Mouse (Mus musculus): ENCODE data around the gene Fam84a. TPM values are rescaled to one million over a fixed set of nuclear protein-coding genes. Genes with fewer than 3 reads are reported as not detected.
A peak's percentile ranks its signal among the peaks of the same experiment; 100 is the strongest.

The Fam84a gene
- total RNA-seq (2021) = 1 to 10 TPM; 3.3 to 3.9 TPM
- long read RNA-seq, experiment 1, full-length matches to known transcripts = 2 of 2 reads
- long read RNA-seq, experiment 1, partial matches to known transcripts = 0 of 2 reads
- long read RNA-seq, experiment 1, other reads (novel, unspliced or antisense) = 0 of 2 reads
- long read RNA-seq, experiment 2, full-length matches to known transcripts = 2 of 2 reads
- long read RNA-seq, experiment 2, partial matches to known transcripts = 0 of 2 reads
- long read RNA-seq, experiment 2, other reads (novel, unspliced or antisense) = 0 of 2 reads

DNA sequence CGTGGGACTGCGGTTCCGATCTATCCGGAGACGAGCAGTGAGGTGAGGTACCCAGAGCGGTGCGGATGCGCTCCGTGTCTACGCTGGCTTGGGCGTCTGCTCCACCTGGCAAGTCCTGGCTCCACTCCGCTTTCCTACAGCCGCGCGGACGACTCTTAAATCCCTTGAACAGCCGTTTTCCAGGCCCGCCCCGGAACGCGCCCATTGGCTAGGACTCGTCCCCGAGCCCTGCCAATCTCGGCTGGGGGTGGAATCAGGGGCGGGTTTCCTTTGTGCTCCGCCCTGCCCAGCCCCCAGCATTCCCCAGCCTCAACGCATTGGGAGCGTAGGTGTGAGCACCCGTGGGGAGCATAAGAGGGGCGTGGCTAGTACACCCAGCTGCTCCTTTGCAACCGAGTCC lies at the start of gene Fam84a:
Gene Fam84a (minus strand): TSS at position 134 of the 400 bp plus-strand sequence.
- DNase-seq = peak; percentile 94

DNA sequence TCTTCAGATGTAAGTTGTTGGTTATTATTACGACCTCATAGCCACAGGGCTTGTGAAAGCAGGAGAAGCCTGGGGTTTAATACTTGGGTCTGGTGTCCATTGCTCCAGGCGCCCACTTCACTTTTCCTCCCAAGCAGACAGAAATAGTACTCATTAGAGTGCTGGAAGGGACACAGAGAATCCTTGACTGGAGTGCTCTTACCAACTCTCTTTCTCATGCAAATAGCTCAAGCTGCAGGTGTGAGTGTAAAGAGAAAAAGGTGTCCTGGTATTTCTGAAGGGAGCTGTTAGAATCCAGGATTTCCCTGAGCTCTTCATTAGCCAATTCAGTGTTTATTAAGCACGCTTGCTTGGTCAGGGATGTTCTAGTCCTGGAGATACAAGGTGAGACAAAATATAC lies 43.6 kb upstream of the Fam84a start:
- DNase-seq = no peak

DNA sequence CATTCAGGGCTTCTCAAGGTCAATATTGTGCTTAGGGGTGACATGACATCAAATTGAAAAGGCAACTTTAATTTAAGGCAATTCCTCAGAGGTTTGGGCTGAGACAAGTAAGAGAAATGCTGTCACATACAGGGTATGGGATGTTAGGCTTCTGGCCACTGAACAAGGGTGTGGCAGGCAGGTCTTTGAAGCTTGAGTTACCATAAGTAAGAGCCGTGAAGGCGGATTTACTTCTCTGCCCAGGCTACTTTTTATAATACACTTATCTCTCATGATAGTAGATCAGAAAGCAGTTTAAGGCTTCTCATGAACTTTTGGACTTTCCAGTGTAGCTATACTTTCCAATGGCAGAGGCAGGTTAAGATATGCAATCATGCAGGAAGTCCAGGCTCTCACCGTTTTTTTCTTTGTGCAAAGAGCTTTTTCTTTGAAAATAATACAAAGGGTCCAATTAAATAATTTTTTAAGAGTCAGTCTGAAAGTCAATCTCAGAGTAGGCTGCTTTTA lies 34.9 kb upstream of the Fam84a start:
- no peak for DNase-seq

DNA sequence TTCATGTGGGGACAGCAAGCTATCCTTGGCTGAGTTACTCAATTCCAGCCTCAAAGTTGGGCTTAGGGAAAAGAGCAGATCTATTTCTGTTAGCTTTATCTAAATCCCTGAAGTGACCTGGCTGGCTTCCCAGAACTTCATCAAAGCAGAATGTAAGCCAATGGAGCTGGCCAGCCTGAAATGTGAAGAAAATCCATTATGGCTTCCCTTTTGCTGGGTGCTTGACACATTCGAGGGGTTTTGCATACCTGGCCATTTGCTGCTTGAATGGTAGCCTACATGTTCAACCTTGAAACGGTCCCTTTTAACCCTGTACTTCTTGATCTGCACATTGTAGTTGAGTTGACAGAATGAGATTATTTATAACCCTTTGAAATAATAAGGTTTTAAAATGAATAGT lies 13.9 kb upstream of the Fam84a start:
- DNase-seq = peak; percentile 79

DNA sequence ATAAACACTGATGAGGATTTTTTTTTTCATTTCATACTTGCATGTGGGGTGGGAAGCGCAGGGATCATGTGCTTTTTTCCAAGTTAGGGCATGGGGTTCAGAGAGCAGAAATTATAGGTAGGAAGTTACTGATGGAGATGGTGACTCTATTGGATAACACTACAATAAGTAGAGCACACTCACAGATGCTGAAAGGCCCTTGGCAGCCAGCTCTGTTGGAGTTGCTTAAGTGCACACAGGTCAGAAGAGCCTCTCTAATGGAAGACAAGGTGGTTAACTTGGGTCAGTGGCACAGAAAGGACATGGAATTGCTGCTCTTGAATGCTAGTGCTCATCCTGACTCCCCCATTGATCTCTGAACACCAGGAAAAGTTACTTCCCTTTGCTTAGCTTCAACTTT lies 13.1 kb upstream of the Fam84a start:
- no peak for DNase-seq

DNA sequence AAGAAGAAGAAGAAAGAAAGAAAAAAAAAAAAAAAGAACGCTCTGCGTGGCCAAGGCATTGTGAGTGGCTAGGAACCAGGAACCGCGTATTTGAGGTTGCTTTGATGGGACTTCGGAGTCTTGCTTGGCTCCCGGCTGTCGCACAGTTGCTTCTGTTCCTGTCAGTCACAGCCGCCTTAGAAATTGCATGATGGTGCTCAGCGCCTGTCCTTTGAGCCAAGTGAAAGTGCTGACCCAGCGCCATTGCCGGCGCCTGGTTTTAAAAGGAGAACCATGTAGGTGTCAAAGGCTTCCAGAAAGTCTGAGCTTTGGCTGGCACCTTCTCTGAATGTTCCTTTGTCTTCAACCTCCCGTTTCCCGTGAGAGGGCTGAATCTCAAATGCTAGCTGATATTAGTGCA lies 572 bp upstream of the Fam84a start:
- peak; percentile 40 for DNase-seq

DNA sequence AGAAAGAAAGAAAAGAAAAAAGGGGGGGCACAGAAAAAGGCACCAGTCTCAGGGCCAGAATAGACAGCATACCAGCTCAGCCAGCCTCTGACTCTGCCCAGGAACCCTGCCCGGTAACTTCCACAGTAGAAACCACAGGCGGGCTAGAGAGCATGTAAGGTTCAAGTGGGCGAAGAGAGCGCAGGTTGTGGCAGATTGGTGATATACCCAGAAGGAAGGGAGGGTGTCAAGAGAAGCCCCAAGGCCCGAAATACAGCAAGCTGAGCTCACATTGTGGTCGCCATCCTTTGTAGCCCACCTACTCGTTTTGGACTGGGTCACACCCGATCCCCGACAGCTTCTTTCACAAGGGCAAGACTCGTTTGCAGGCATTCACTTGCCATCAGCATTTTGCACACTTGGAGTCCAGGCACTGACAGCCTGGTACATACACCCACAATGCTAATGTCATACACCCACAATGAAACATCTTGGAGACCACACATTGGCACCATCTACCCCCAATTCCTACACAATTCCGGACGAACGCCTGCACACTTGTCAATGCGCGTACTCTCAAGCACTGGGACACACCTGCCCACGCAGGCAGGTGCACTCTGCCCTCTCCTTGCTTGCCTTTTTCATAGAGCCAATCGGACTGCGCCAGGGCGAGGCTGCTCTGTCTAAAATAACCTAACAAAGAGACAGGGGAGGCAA lies 770 bp downstream of the Fam84a start:
- DNase-seq = peak; percentile 22

DNA sequence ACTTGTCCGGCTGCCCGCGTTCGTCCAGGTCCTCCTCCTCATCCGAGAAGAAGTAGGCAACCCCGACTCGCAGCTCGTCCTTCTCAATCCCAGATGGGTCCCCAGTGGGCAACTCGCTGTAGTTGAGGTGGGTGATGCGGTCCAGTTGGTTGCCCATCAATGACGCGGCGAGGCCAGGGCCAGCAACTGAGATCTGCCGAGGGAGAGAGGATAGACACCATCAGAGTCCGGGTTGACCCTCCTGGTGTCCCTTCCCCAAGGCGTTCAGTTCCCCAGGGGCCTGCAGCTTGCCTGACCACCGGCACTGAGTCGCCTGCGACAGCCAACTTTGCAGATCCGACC lies 1.3 kb downstream of the Fam84a start:
- peak; percentile 16 for DNase-seq

DNA sequence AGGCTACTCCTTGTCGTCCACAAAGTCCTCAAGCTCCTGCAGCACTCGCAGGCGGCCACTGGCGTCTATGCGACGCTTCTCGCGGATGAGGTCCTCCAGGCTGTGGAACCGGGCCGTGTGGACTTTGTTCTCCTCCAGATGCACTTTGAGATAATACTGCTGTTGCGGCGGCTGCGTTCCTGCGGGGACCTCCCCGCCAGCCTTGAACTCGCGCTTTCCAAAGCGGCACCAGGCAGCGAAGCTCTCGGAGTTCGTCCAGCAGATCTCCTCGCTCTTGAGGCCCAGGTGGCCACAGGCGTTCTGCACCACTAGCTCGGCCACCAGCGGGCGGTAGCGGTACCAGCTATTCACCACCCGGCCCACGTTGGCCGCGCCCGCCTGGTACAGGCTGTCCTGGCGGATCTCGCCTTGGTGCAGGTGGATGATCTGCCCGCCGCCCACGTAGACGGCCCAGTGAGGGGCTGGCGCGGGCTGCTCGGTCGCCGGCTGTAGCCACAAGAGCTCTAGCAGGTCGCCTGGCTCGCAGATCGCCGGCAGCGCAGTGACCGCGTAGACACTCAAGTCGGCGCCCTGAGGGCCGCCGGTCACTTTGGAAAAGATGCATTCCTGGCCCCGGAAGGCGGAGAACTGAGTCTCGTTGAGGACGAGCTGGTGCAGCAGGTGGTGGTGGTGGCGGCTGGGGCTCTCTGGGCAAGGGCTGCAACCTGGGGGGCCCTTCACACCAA lies 1.8 kb downstream of the Fam84a start:
- DNase-seq = peak; percentile 86

DNA sequence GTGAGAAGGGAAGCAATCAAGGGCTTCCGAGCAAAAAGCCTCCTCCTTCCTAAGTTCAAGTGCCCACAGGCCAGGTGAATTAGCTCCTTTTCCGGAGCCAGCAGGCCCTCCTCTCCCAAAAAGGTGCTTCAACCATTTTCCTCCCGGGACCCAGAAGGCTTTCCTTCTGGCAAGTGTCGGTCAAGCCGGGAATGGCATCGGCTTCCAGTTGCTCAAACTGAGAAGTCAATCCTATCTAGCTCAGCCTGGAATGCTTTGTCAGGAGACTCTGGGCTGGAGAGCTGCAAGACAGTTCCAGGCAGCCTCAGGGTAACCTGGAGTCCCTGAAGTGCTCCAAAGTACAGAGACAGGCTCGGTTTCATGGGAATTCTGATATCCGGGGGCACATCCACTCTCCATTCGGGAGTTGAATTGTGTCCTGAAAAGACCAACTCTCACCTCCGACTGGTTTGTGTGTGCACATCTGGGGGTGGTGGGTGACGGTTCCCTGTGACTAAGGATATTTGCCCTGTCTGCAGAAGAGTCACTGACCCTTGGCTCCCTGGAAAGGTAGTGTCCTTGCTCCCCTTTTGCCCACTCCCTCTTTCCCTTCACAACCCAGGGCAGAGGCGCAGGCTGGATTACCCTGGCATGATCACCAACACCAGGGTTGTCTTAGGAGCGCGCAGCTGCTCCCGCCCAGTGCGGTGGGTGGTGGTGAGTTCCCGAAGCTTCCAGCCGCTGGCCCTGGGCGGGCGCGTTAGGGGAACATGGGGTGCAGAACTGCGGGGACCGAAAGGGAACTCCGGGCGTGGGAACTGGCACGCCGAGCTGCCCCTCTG lies 2.6 kb downstream of the Fam84a start:
- no peak for DNase-seq

DNA sequence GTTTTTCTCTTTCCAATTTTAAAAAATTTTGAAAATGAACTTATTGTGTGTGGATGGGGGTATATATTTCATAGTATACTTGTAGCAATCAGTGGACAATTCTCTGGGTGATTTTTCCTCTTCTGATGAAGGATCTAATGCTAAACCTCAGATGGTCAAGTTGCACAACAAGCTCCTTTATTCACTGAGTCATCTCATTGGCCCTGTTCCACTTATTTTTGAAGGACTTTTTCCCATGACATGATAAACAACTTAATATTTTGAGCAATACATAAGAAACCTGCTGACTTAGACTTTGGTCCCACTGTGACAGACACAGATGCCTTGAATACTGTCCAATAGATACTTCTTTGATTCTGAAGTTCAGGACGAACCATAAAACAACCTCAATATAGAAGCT lies 14.8 kb downstream of the Fam84a start:
- DNase-seq = no peak

DNA sequence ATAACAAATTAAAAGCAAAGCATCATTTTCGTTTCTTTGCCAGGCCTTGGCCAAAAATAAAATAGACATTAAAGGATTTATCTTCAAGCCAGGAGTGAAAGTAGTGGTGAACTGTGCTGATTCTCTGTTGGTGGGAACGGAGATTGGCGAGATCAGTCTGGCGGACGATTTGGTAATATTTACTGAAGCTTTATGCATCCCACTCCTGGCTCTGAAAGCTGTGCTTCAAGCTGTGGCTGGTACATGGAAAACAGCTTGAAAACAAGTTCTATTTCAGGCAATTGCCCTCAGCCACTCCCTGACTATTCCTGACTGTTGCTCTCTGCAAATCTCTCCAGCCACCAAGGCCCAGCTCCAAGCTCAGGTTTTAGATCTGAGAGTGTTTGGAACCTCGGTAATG lies 37.1 kb downstream of the Fam84a start:
- no peak for DNase-seq

DNA sequence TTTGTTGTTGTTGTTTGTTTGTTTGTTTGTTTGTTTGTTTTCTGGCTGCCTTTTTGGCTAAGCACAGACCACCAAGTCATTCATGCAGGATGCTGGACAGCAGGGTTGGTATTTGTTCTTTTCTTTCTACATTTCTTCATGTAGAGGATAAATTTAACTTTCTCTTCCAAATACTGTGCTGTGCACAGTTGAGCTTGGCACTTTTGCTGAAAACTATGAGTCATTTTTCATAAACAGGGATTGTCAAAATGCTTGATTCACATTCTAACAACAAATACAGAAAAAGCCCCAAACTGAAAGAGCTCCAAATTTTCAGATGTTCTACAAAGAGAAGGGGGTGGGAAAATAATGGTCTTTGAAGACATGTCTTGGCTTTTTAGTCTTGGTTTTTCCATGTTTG lies 54.9 kb downstream of the Fam84a start:
- no peak for DNase-seq
